Mouse (Mus musculus): Measurements from ENCODE around the gene Dll4. TPM values are rescaled to one million over a fixed set of nuclear protein-coding genes. Genes with fewer than 3 reads are reported as not detected.
A peak's percentile ranks its signal among the peaks of the same experiment; 100 is the strongest.

The Dll4 gene
- total and polyA plus RNA-seq, 2 experiments from 2014 or later: 6.2 to 6.6 TPM

GRCm38 (mm10) chr2:119324576-119325318 is 837 bp upstream of the Dll4 start:
- no peak for DNase-seq (ENCODE audit: low spot score)
- H3K4me1 ChIP-seq (ENCODE audit: control insufficient read depth, insufficient read depth): peaks cover 32% of the 10 kb centered on the region; the same call in 1 of the 2 replicates

GRCm38 (mm10) chr2:119326161-119327101 is 847 bp downstream of the Dll4 start:
- ATAC-seq (ENCODE audit: insufficient read depth, low read depth) (0 out of 2 replicates have a peak, but pooled peaks have one; percentile 2), DNase-seq (ENCODE audit: low spot score) (no peak)
- peak overlapping the region; percentile 72 for H3K27ac ChIP-seq (ENCODE audit: low read depth)
- peak overlapping the region; percentile 76 for H3K4me2 ChIP-seq (ENCODE audit: low read depth, low read length)
- TF ChIP-seq EP300 (IDR thresholded peaks at IDR 0.05; ENCODE audit: low read depth) (no peak), CTCF (IDR thresholded peaks at IDR 0.05; ENCODE audit: low read depth) (no peak)
- H3K9me3 ChIP-seq (replicated peaks; ENCODE audit: control insufficient read depth, low read length): no peaks in the 10 kb centered on the region
- peak overlapping the region; percentile 70 for H3K9ac ChIP-seq (replicated peaks; ENCODE audit: low read depth, low read length)
- peaks cover 28% of the 10 kb centered on the region; the same call in 1 of the 2 replicates for H3K4me1 ChIP-seq (ENCODE audit: control insufficient read depth, insufficient read depth)
- 1% methylated on average over 60 of the region's 61 CpGs for WGBS
- H3K27me3 ChIP-seq (ENCODE audit: control insufficient read depth, insufficient read depth, low read length): peaks cover 91% of the 10 kb centered on the region
- peaks cover 5% of the 10 kb centered on the region; the same call in 1 of the 2 replicates for H3K36me3 ChIP-seq (replicated peaks; ENCODE audit: control insufficient read depth, insufficient read depth, low read length)
- peak overlapping the region; percentile 73 for H3K4me3 ChIP-seq (ENCODE audit: low read depth, low read length)

More at GRCm38 (mm10) chr2:119324576-119325318, 837 bp upstream of the Dll4 start:
- ATAC-seq (ENCODE audit: insufficient read depth, low read depth): no peak
- Histone ChIP-seq H3K9me3 (replicated peaks; ENCODE audit: control insufficient read depth, low read length) (no peaks in the 10 kb centered on the region), H3K27ac (ENCODE audit: low read depth) (peak overlapping the region; percentile 44), H3K36me3 (replicated peaks; ENCODE audit: control insufficient read depth, insufficient read depth, low read length) (no peaks in the 10 kb centered on the region), H3K9ac (replicated peaks; ENCODE audit: low read depth, low read length) (peak overlapping the region; percentile 70; the same call in 1 of the 2 replicates), H3K27me3 (ENCODE audit: control insufficient read depth, insufficient read depth, low read length) (peaks cover 83% of the 10 kb centered on the region), H3K4me3 (ENCODE audit: low read depth, low read length) (peak overlapping the region; percentile 73), H3K4me2 (ENCODE audit: low read depth, low read length) (peak overlapping the region; percentile 76)
- 1% methylated on average over 32 of the region's 32 CpGs for WGBS
- TF ChIP-seq EP300 (IDR thresholded peaks at IDR 0.05; ENCODE audit: low read depth): no peak
- no peak for TF ChIP-seq CTCF (IDR thresholded peaks at IDR 0.05; ENCODE audit: low read depth)

GRCm38 (mm10) chr2:119327102-119327480 is 1.5 kb downstream of the Dll4 start:
- TF ChIP-seq EP300 (IDR thresholded peaks at IDR 0.05; ENCODE audit: low read depth) (peak; percentile 70), CTCF (IDR thresholded peaks at IDR 0.05; ENCODE audit: low read depth) (peak; percentile 32)
- Histone ChIP-seq H3K36me3 (replicated peaks; ENCODE audit: control insufficient read depth, insufficient read depth, low read length) (peaks cover 5% of the 10 kb centered on the region; the same call in 1 of the 2 replicates), H3K4me1 (ENCODE audit: control insufficient read depth, insufficient read depth) (peaks cover 21% of the 10 kb centered on the region; the same call in 1 of the 2 replicates), H3K27me3 (ENCODE audit: control insufficient read depth, insufficient read depth, low read length) (peaks cover 85% of the 10 kb centered on the region), H3K4me2 (ENCODE audit: low read depth, low read length) (peak overlapping the region; percentile 76), H3K4me3 (ENCODE audit: low read depth, low read length) (peak overlapping the region; percentile 73), H3K27ac (ENCODE audit: low read depth) (peak overlapping the region; percentile 72), H3K9ac (replicated peaks; ENCODE audit: low read depth, low read length) (peak overlapping the region; percentile 70; the same call in 1 of the 2 replicates), H3K9me3 (replicated peaks; ENCODE audit: control insufficient read depth, low read length) (no peaks in the 10 kb centered on the region)
- no peak for DNase-seq (ENCODE audit: low spot score)
- peak; percentile 50 for ATAC-seq (ENCODE audit: insufficient read depth, low read depth)
- WGBS: under 1% methylated on average over 30 of the region's 30 CpGs

GRCm38 (mm10) chr2:119327942-119328526 is 2.5 kb downstream of the Dll4 start:
- no peak for DNase-seq (ENCODE audit: low spot score)

GRCm38 (mm10) chr2:119328546-119328945 is 3.0 kb downstream of the Dll4 start:
- Histone ChIP-seq H3K36me3 (replicated peaks; ENCODE audit: control insufficient read depth, insufficient read depth, low read length) (peaks cover 9% of the 10 kb centered on the region), H3K27me3 (ENCODE audit: control insufficient read depth, insufficient read depth, low read length) (peaks cover 70% of the 10 kb centered on the region), H3K4me1 (ENCODE audit: control insufficient read depth, insufficient read depth) (peaks cover 14% of the 10 kb centered on the region; the same call in 1 of the 2 replicates), H3K4me3 (ENCODE audit: low read depth, low read length) (peak overlapping the region; percentile 73), H3K9ac (replicated peaks; ENCODE audit: low read depth, low read length) (no peak overlapping the region), H3K4me2 (ENCODE audit: low read depth, low read length) (peak overlapping the region; percentile 76), H3K27ac (ENCODE audit: low read depth) (0 out of 2 replicates have a peak overlapping the region, but pooled peaks have one; percentile 55), H3K9me3 (replicated peaks; ENCODE audit: control insufficient read depth, low read length) (no peaks in the 10 kb centered on the region)
- 29% methylated on average over 5 of the region's 5 CpGs for WGBS
- no peak for TF ChIP-seq CTCF (IDR thresholded peaks at IDR 0.05; ENCODE audit: low read depth)
- no peak for TF ChIP-seq EP300 (IDR thresholded peaks at IDR 0.05; ENCODE audit: low read depth)
- ATAC-seq (ENCODE audit: insufficient read depth, low read depth): no peak
- no peak for DNase-seq (ENCODE audit: low spot score)

More at GRCm38 (mm10) chr2:119327942-119328526, 2.5 kb downstream of the Dll4 start:
- peaks cover 9% of the 10 kb centered on the region for H3K36me3 ChIP-seq (replicated peaks; ENCODE audit: control insufficient read depth, insufficient read depth, low read length)
- H3K9me3 ChIP-seq (replicated peaks; ENCODE audit: control insufficient read depth, low read length): no peaks in the 10 kb centered on the region
- H3K9ac ChIP-seq (replicated peaks; ENCODE audit: low read depth, low read length): no peak overlapping the region
- ATAC-seq (ENCODE audit: insufficient read depth, low read depth): no peak
- H3K27ac ChIP-seq (ENCODE audit: low read depth): peak overlapping the region; percentile 55
- peaks cover 14% of the 10 kb centered on the region; the same call in 1 of the 2 replicates for H3K4me1 ChIP-seq (ENCODE audit: control insufficient read depth, insufficient read depth)
- TF ChIP-seq EP300 (IDR thresholded peaks at IDR 0.05; ENCODE audit: low read depth): no peak
- TF ChIP-seq CTCF (IDR thresholded peaks at IDR 0.05; ENCODE audit: low read depth): no peak
- H3K4me2 ChIP-seq (ENCODE audit: low read depth, low read length): peak overlapping the region; percentile 76
- peak overlapping the region; percentile 73 for H3K4me3 ChIP-seq (ENCODE audit: low read depth, low read length)
- 17% methylated on average over 11 of the region's 11 CpGs for WGBS
- peaks cover 75% of the 10 kb centered on the region for H3K27me3 ChIP-seq (ENCODE audit: control insufficient read depth, insufficient read depth, low read length)
